Mouse (Mus musculus): ENCODE data around the gene Nudt5.

Gene Nudt5

GRCm38 (mm10) chr2:5867681-5868080 lies 22.9 kb downstream of the Nudt5 start:
- no peak for DNase-seq (ENCODE audit: low read depth, low spot score)

- DNase-seq (ENCODE audit: low read depth, low spot score): no peak
Observed at GRCm38 (mm10) chr2:5869746-5870145, 24.9 kb downstream of the Nudt5 start.

- no peak for DNase-seq (ENCODE audit: low read depth, low spot score)
Observed at GRCm38 (mm10) chr2:5877446-5877845, 32.6 kb downstream of the Nudt5 start.

- no peak for DNase-seq (ENCODE audit: low read depth, low spot score)
Observed at GRCm38 (mm10) chr2:5888865-5889264, 44.0 kb downstream of the Nudt5 start.

- DNase-seq (ENCODE audit: low read depth, low spot score): no peak
Observed at GRCm38 (mm10) chr2:5889412-5889811, 44.6 kb downstream of the Nudt5 start.

GRCm38 (mm10) chr2:5894296-5894695 lies 49.5 kb downstream of the Nudt5 start:
- DNase-seq (ENCODE audit: low read depth, low spot score): no peak

GRCm38 (mm10) chr2:5894843-5895570 lies 50.2 kb downstream of the Nudt5 start, which contains the start of gene Sec61a2:
Gene Sec61a2 (minus strand): TSS chr2:5895432.
- peak; percentile 96 for DNase-seq (ENCODE audit: low read depth, low spot score)

GRCm38 (mm10) chr2:5900145-5900544 lies 55.3 kb downstream of the Nudt5 start:
- no peak for DNase-seq (ENCODE audit: low read depth, low spot score)

GRCm38 (mm10) chr2:5906092-5906491 lies 61.3 kb downstream of the Nudt5 start:
- DNase-seq (ENCODE audit: low read depth, low spot score): no peak

GRCm38 (mm10) chr2:5906625-5907024 lies 61.8 kb downstream of the Nudt5 start:
- no peak for DNase-seq (ENCODE audit: low read depth, low spot score)

- DNase-seq (ENCODE audit: low read depth, low spot score): no peak
Observed at GRCm38 (mm10) chr2:5911282-5911965, 66.6 kb downstream of the Nudt5 start.

Data from retina, postnatal 7 days (tissue).